Mouse (Mus musculus) liver, embryonic 16.5 days (tissue): ENCODE results near the gene Cmas. TPM values are rescaled to one million over a fixed set of nuclear protein-coding genes. Genes with fewer than 3 reads are reported as not detected.

ENCODE experiments used
- ATAC-seq: fragments of 200-750 bp; cut with Nextera tagmentation; 2 replicates; pipeline ENCODE4 v1.8.0; 2017; ENCODE audit warnings: low read depth, mild to moderate bottlenecking, moderate number of reproducible peaks, moderate library complexity
- H3K27ac ChIP-seq: fragments of 300-500 bp; sonication (generic); 2 replicates; pipeline ENCODE4 v1.5.1; 2014; ENCODE audit warnings: mild to moderate bottlenecking, low read length
- H3K27me3 ChIP-seq: fragments of 300-500 bp; sonication (generic); 2 replicates; pipeline ENCODE4 v1.6.1; 2014; ENCODE audit warnings: low read depth, low read length, mixed read lengths; ENCODE audit not compliant: control insufficient read depth, insufficient read depth
- H3K36me3 ChIP-seq: fragments of 300-500 bp; sonication (generic); 2 replicates; pipeline ENCODE4 v1.6.1; 2014; ENCODE audit warnings: mild to moderate bottlenecking; ENCODE audit not compliant: control insufficient read depth, insufficient read depth
- H3K4me1 ChIP-seq: fragments of 300-500 bp; sonication (generic); 2 replicates; pipeline ENCODE4 v1.6.1; 2014; ENCODE audit warnings: low read depth, low read length, mixed read lengths; ENCODE audit not compliant: control insufficient read depth
- H3K4me2 ChIP-seq: fragments of 300-500 bp; sonication (generic); 2 replicates; pipeline ENCODE4 v1.6.1; 2014; ENCODE audit warnings: low read depth, low read length, mixed read lengths
- H3K4me3 ChIP-seq: fragments of 300-500 bp; sonication (generic); 2 replicates; pipeline ENCODE4 v1.5.1; 2014; ENCODE audit warnings: low read depth, mild to moderate bottlenecking, low read length
- H3K9ac ChIP-seq: fragments of 300-500 bp; sonication (generic); 2 replicates; pipeline ENCODE4 v1.6.1; 2014; ENCODE audit warnings: low read depth, low read length
- H3K9me3 ChIP-seq: fragments of 300-500 bp; sonication (generic); replicated peaks from 2 replicates; pipeline ENCODE4 v1.6.1; 2016; ENCODE audit warnings: low read length; ENCODE audit not compliant: control insufficient read depth
- WGBS: fragments of 180-500 bp; shearing (Covaris S2); extraction: QIAGEN DNeasy Blood & Tissue Kit; methylation state at CpG from one replicate; pipeline ENCODE4 v1.1.7; 2014; ENCODE audit not compliant: insufficient replicate concordance; 5-methylcytosine and 5-hydroxymethylcytosine counted together
- polyA plus RNA-seq: library from polyadenylated mRNA; unstranded; fragments of >200 nt; fragmentation: Nextera tagmentation; extraction: Ambion mirVana; gene quantifications from 2 replicates; pipeline ENCODE4 v1.2.1, GENCODE M21; 2015

The Cmas gene
- polyA plus RNA-seq, 1 experiment from 2014 or later, result 159 TPM

DNA sequence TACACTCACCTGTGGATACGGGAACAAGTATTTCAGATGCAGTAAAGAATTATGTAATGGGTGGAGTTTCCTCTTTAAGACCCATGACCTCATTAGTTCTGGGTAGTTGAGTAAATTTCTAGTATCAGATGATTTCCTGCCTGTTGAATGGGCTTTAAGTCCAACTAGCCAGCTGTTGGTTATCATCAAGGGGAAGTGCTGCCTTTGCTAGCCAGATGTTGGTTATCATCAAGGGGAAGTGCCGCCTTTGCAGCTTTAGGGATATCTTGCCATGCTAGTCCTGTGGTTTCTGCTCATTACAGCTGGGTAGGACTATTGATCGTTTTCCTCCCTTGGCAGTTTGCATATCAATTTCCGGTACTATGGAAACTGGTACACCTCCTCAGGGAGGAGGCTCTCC lies 49.8 kb downstream of the Cmas start:
- no peak overlapping the region for H3K27ac ChIP-seq
- H3K27me3 ChIP-seq, result no peaks in the 10 kb centered on the region
- H3K4me2 ChIP-seq, result no peak overlapping the region
- 18% methylated on average over 4 of the region's 4 CpGs for WGBS
- H3K36me3 ChIP-seq, result no peaks in the 10 kb centered on the region
- peaks cover 3% of the 10 kb centered on the region; the same call in 1 of the 2 replicates for H3K4me1 ChIP-seq
- no peak for ATAC-seq
- H3K4me3 ChIP-seq, result no peak overlapping the region
- H3K9ac ChIP-seq, result no peak overlapping the region
- no peaks in the 10 kb centered on the region for H3K9me3 ChIP-seq

DNA sequence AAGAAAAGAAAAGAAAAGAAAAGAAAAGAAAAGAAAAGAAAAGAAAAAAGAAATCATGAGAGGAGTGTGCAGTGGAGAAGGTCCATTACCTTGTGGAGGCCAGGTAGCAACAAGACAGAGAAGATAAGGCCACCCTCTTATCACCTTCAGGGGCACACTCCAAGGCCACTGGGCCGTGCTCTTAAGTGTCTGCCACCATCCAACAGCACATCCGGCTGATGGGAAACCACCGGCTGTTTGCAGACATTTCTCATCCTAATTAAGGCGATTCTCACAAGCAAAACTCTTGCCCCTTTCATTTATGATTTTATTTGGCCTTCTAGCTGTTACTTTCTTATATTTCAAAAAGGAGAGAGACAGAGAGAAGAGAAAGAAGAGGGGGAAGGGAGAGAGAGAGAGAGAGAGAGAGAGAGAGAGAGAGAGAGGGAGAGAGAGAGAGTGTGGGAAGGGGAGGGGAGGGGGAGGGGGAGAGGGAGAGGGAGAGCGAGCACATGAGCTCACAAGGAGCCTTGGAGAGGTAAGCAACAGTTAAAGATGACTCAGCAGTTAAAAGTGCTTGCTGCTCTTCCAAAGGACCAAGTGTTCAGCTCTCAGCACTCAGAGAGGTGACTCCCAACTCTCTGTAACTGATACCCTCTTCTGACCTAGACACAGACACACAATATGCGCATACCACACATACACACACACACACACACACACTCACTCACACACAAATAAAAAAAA lies 53.0 kb downstream of the Cmas start:
- H3K27ac ChIP-seq, result no peak overlapping the region
- no peaks in the 10 kb centered on the region for H3K36me3 ChIP-seq
- no peaks in the 10 kb centered on the region for H3K9me3 ChIP-seq
- peaks cover 3% of the 10 kb centered on the region; the same call in 1 of the 2 replicates for H3K4me1 ChIP-seq
- H3K9ac ChIP-seq, result no peak overlapping the region
- no peak overlapping the region for H3K4me3 ChIP-seq
- no peak for ATAC-seq
- 17% methylated on average over 6 of the region's 6 CpGs for WGBS
- no peaks in the 10 kb centered on the region for H3K27me3 ChIP-seq
- no peak overlapping the region for H3K4me2 ChIP-seq

DNA sequence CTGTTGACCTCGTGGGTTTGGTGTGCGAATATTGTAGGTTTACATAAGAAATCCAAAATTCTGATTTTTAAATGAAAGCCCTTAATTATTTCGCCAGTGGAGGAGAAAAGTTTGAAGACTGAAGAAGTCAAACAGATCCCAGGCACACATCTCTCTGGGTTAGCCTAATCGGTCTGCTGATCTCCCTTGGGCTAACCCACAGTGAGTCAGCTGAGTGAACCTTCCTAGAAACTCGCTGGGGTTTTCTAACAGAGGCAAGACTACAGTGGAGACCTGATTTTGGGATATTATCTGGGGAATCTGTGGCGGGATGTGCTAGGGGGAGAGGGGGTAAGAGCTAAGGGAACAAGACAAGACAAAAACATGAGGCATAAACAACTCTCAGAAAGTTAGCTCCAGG lies 53.8 kb downstream of the Cmas start:
- no peak overlapping the region for H3K4me2 ChIP-seq
- H3K9ac ChIP-seq, result no peak overlapping the region
- H3K4me3 ChIP-seq, result no peak overlapping the region
- WGBS, result 26% methylated on average over 6 of the region's 6 CpGs
- peaks cover 3% of the 10 kb centered on the region; the same call in 1 of the 2 replicates for H3K4me1 ChIP-seq
- H3K36me3 ChIP-seq, result no peaks in the 10 kb centered on the region
- no peaks in the 10 kb centered on the region for H3K27me3 ChIP-seq
- no peak overlapping the region for H3K27ac ChIP-seq
- H3K9me3 ChIP-seq, result no peaks in the 10 kb centered on the region
- no peak for ATAC-seq

DNA sequence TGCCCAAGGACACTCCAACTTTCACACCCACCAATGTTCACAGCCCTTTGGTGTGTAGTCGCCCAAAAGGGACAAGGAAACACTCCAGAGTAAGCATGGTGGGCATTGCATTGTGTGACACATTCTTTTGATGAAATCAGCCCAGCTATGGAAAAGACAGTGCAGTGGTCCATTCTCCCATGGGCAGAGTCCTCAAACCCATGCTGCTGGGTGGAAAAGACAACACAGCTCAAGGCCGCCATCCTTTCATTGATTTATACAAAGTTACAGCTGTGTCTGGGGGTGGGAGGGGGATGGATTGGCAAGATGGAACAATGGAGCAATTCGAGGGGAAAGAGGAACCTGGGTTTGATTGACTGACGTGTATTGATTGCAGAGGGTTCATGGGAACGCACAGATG lies 56.5 kb downstream of the Cmas start:
- ATAC-seq, result no peak

GRCm38 (mm10) chr6:142814011-142814410 lies 57.5 kb downstream of the Cmas start:
- ATAC-seq, result peak; percentile 47
- Histone ChIP-seq H3K4me1 (no peaks in the 10 kb centered on the region), H3K9me3 (no peaks in the 10 kb centered on the region), H3K36me3 (no peaks in the 10 kb centered on the region), H3K27me3 (no peaks in the 10 kb centered on the region), H3K9ac (no peak overlapping the region), H3K4me3 (peak overlapping the region; percentile 51; the same call in 1 of the 2 replicates), H3K27ac (no peak overlapping the region), H3K4me2 (peak overlapping the region; percentile 58)
- WGBS, result 51% methylated on average over 10 of the region's 10 CpGs

More for the DNA sequence above, 56.5 kb downstream of the Cmas start:
- 38% methylated on average over 5 of the region's 5 CpGs for WGBS
- Histone ChIP-seq H3K36me3 (no peaks in the 10 kb centered on the region), H3K4me1 (no peaks in the 10 kb centered on the region), H3K27me3 (no peaks in the 10 kb centered on the region), H3K4me3 (no peak overlapping the region), H3K9me3 (no peaks in the 10 kb centered on the region), H3K27ac (no peak overlapping the region), H3K9ac (no peak overlapping the region), H3K4me2 (no peak overlapping the region)

GRCm38 (mm10) chr6:142814495-142814921 lies 58.0 kb downstream of the Cmas start:
- peak overlapping the region; percentile 51 for H3K4me3 ChIP-seq
- H3K9me3 ChIP-seq, result no peaks in the 10 kb centered on the region
- H3K27me3 ChIP-seq, result no peaks in the 10 kb centered on the region
- H3K36me3 ChIP-seq, result no peaks in the 10 kb centered on the region
- H3K9ac ChIP-seq, result peak overlapping the region; percentile 23; the same call in 1 of the 2 replicates
- H3K4me2 ChIP-seq, result peak overlapping the region; percentile 58
- 7% methylated on average over 15 of the region's 15 CpGs for WGBS
- ATAC-seq, result peak; percentile 30; the same call in 1 of the 2 replicates
- H3K27ac ChIP-seq, result no peak overlapping the region
- no peaks in the 10 kb centered on the region for H3K4me1 ChIP-seq

DNA sequence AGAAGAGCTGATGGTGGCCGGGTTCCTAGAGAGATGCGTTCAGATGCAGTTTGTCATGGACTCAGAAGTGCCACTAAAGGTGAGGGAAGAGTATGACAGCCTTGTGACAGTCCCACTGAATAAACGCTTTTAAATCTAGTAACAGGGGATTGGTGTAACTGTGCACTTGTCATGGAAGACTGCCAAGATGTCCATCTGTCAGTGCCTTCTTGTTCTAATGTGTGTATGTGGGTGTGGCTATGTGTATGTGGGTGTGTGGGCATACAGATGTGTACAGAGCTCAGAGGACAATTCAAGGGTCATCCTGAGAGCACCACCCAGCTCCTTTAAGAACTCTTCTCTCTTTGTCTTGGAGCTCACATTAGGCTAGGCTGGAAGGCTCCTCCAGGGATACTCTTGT lies 59.0 kb downstream of the Cmas start:
- Histone ChIP-seq H3K27ac (no peak overlapping the region), H3K9ac (no peak overlapping the region), H3K4me1 (no peaks in the 10 kb centered on the region), H3K36me3 (no peaks in the 10 kb centered on the region), H3K27me3 (no peaks in the 10 kb centered on the region), H3K9me3 (no peaks in the 10 kb centered on the region), H3K4me3 (no peak overlapping the region), H3K4me2 (no peak overlapping the region)
- WGBS, result 58% methylated on average over 3 of the region's 3 CpGs
- no peak for ATAC-seq

- WGBS, result 69% methylated on average over 10 of the region's 10 CpGs
- Histone ChIP-seq H3K4me1 (no peaks in the 10 kb centered on the region), H3K9ac (no peak overlapping the region), H3K36me3 (no peaks in the 10 kb centered on the region), H3K4me2 (no peak overlapping the region), H3K9me3 (no peaks in the 10 kb centered on the region), H3K4me3 (no peak overlapping the region), H3K27me3 (no peaks in the 10 kb centered on the region), H3K27ac (no peak overlapping the region)
- no peak for ATAC-seq
These were observed 61.8 kb downstream of the Cmas start for GRCm38 (mm10) chr6:142818306-142818705.

- Histone ChIP-seq H3K9me3 (no peaks in the 10 kb centered on the region), H3K4me2 (no peak overlapping the region), H3K36me3 (no peaks in the 10 kb centered on the region), H3K27ac (no peak overlapping the region), H3K9ac (no peak overlapping the region), H3K4me1 (no peaks in the 10 kb centered on the region), H3K4me3 (no peak overlapping the region), H3K27me3 (no peaks in the 10 kb centered on the region)
- whole genome bisulfite sequencing, result 45% methylated on average over 5 of the region's 5 CpGs
- no peak for ATAC-seq
These were observed 66.7 kb downstream of the Cmas start for GRCm38 (mm10) chr6:142823008-142823787.
